Mouse (Mus musculus) CH12.LX (cell line): Measurements from ENCODE around the gene Ppp1r14a. TPM values are rescaled to one million over a fixed set of nuclear protein-coding genes. Genes with fewer than 3 reads are reported as not detected.

Experiments used
- DNase-seq: peaks from one replicate; pipeline ENCODE4 v3.0.0-alpha.2; 2013; ENCODE audit errors: extremely low read depth
- H3K27ac ChIP-seq: 2 replicates; pipeline ENCODE4 v1.5.1; 2012; ENCODE audit warnings: low read depth, mild to moderate bottlenecking, control low read depth, moderate library complexity; ENCODE audit not compliant: insufficient read depth
- H3K27me3 ChIP-seq: replicated peaks from 2 replicates; pipeline ENCODE3; 2012; ENCODE audit warnings: inconsistent platforms
- H3K36me3 ChIP-seq, 2 experiments: replicated peaks in 1 of 2; 2 replicates each; pipeline versions ENCODE3 to v1.6.1; 2012; ENCODE audit warnings: inconsistent platforms in 1 of 2, low read length in 1 of 2, mild to moderate bottlenecking in 1 of 2, mixed read lengths in 1 of 2, moderate library complexity in 1 of 2; ENCODE audit not compliant: control insufficient read depth in 1 of 2, insufficient read depth in 1 of 2
- H3K4me1 ChIP-seq, 2 experiments: 2 replicates each; pipeline ENCODE4 v1.6.1; 2012; ENCODE audit warnings: inconsistent platforms in 1 of 2, moderate library complexity in 1 of 2; ENCODE audit not compliant: insufficient read depth in 2 of 2, control insufficient read depth in 1 of 2
- H3K4me2 ChIP-seq: 2 replicates; pipeline ENCODE4 v1.6.1; 2012; ENCODE audit warnings: low read depth, mild to moderate bottlenecking, control low read depth; ENCODE audit not compliant: poor library complexity, insufficient read depth, severe bottlenecking
- H3K4me3 ChIP-seq, 3 experiments: fragments of 150-350 bp in 1 of 3; sonication (generic) in 1 of 3; replicated peaks in 1 of 3; 2 replicates each; pipeline versions ENCODE3 to v1.5.1; 2011 to 2012; ENCODE audit warnings: low read depth in 2 of 3, low read length in 2 of 3, mild to moderate bottlenecking in 2 of 3, moderate library complexity in 2 of 3, control low read depth in 1 of 3, improper control_type of control experiment in 1 of 3, inconsistent platforms in 1 of 3, mixed read lengths in 1 of 3; ENCODE audit not compliant: poor library complexity in 1 of 3
- H3K79me2 ChIP-seq: replicated peaks from 2 replicates; pipeline ENCODE4 v1.6.1; 2012; ENCODE audit warnings: mild to moderate bottlenecking, moderate library complexity; ENCODE audit not compliant: control insufficient read depth, poor library complexity, insufficient read depth, severe bottlenecking; ENCODE audit errors: extremely low read depth
- H3K9ac ChIP-seq: 2 replicates; pipeline ENCODE4 v1.6.1; 2012; ENCODE audit warnings: low read depth, mild to moderate bottlenecking, control low read depth, moderate library complexity; ENCODE audit not compliant: insufficient read depth
- H3K9me3 ChIP-seq: replicated peaks from 2 replicates; pipeline ENCODE3; 2012; ENCODE audit warnings: low read length, inconsistent platforms, mixed read lengths
- BHLHE40 ChIP-seq: IDR thresholded peaks from 2 replicates; pipeline ENCODE4 v1.6.1; 2011; ENCODE audit warnings: mild to moderate bottlenecking, low read depth, low read length, improper control_type of control experiment
- CHD2 ChIP-seq: IDR thresholded peaks from 2 replicates; pipeline ENCODE4 v1.6.1; 2011; ENCODE audit warnings: low read length, improper control_type of control experiment
- E2F4 ChIP-seq: IDR thresholded peaks from 2 replicates; pipeline ENCODE4 v1.6.1; 2011; ENCODE audit warnings: low read depth, low read length, improper control_type of control experiment; ENCODE audit not compliant: insufficient replicate concordance
- GABPA ChIP-seq: IDR thresholded peaks from 2 replicates; pipeline ENCODE4 v1.6.1; 2012; ENCODE audit warnings: low read depth, low read length, improper control_type of control experiment, inconsistent platforms; ENCODE audit not compliant: insufficient replicate concordance
- HCFC1 ChIP-seq: IDR thresholded peaks from 2 replicates; pipeline ENCODE4 v1.6.1; 2012; ENCODE audit warnings: low read depth, mild to moderate bottlenecking, inconsistent platforms, low read length, improper control_type of control experiment
- IRF4 ChIP-seq: IDR thresholded peaks from 2 replicates; pipeline ENCODE4 v1.6.1; 2014; ENCODE audit warnings: low read depth, mild to moderate bottlenecking, inconsistent platforms, low read length, improper control_type of control experiment
- JUND ChIP-seq: conservative IDR thresholded peaks from 2 replicates; pipeline ENCODE4 v1.6.1; 2011; ENCODE audit warnings: low read depth, low read length, improper control_type of control experiment
- KAT2A ChIP-seq: IDR thresholded peaks from 2 replicates; pipeline ENCODE4 v1.6.1; 2012; ENCODE audit warnings: low read length, improper control_type of control experiment, inconsistent platforms; ENCODE audit not compliant: insufficient replicate concordance
- MAX ChIP-seq: IDR thresholded peaks from 2 replicates; pipeline ENCODE4 v1.6.1; 2011; ENCODE audit warnings: low read length, improper control_type of control experiment
- MXI1 ChIP-seq: IDR thresholded peaks from 2 replicates; pipeline ENCODE4 v1.6.1; 2011; ENCODE audit warnings: mild to moderate bottlenecking, low read depth, low read length, improper control_type of control experiment
- MYC ChIP-seq: IDR thresholded peaks from 2 replicates; pipeline ENCODE4 v1.6.1; 2011; ENCODE audit warnings: low read depth, mild to moderate bottlenecking, improper control_type of control experiment, low read length
- PAX5 ChIP-seq: IDR thresholded peaks from 2 replicates; pipeline ENCODE4 v1.6.1; 2012; ENCODE audit warnings: low read length, inconsistent platforms, mixed read lengths
- POLR2AphosphoS2 ChIP-seq: IDR thresholded peaks from 2 replicates; pipeline ENCODE4 v1.6.1; 2011; ENCODE audit warnings: low read depth, low read length, improper control_type of control experiment
- RAD21 ChIP-seq: IDR thresholded peaks from 2 replicates; pipeline ENCODE4 v1.6.1; 2011; ENCODE audit warnings: low read depth, mild to moderate bottlenecking, low read length, improper control_type of control experiment, moderate library complexity
- RCOR1 ChIP-seq: conservative IDR thresholded peaks from 2 replicates; pipeline ENCODE4 v1.6.1; 2012; ENCODE audit warnings: low read depth, mild to moderate bottlenecking, inconsistent platforms, low read length, improper control_type of control experiment
- SMC3 ChIP-seq: IDR thresholded peaks from 2 replicates; pipeline ENCODE4 v1.6.1; 2011; ENCODE audit warnings: low read depth, low read length, improper control_type of control experiment
- TBP ChIP-seq: conservative IDR thresholded peaks from 2 replicates; pipeline ENCODE4 v1.6.1; 2011; ENCODE audit warnings: low read depth, low read length, improper control_type of control experiment
- UBTF ChIP-seq: IDR thresholded peaks from 2 replicates; pipeline ENCODE4 v1.6.1; 2012; ENCODE audit warnings: low read depth, mild to moderate bottlenecking, inconsistent platforms, low read length, improper control_type of control experiment, moderate library complexity
- ZKSCAN1 ChIP-seq: IDR thresholded peaks from 2 replicates; pipeline ENCODE4 v1.6.1; 2012; ENCODE audit warnings: low read depth, inconsistent platforms, low read length, improper control_type of control experiment, borderline replicate concordance
- ZMIZ1 ChIP-seq: IDR thresholded peaks from 2 replicates; pipeline ENCODE4 v1.6.1; 2012; ENCODE audit warnings: low read depth, mild to moderate bottlenecking, inconsistent platforms, low read length, improper control_type of control experiment
- ZNF384 ChIP-seq: IDR thresholded peaks from 2 replicates; pipeline ENCODE4 v1.6.1; 2012; ENCODE audit warnings: low read depth, low read length, improper control_type of control experiment, inconsistent platforms
- dilution Hi-C: fragments of 300-500 bp; cut with MboI; formaldehyde crosslinking; loops from 2 replicates; pipeline ENCODE4 v1.14.3; 2020; ENCODE audit warnings: low sequenced_read_pairs; ENCODE audit not compliant: extremely low pct_unique_long_range_greater_than_20kb, extremely low pct_ligation_motif_present
- in situ Hi-C: fragments of 300-500 bp; cut with MboI; formaldehyde crosslinking; loops from 3 replicates; pipeline ENCODE4 v1.14.3; 2019; ENCODE audit warnings: low sequenced_read_pairs, low pct_ligation_motif_present, low pct_unique_long_range_greater_than_20kb, mixed read lengths
- polyA plus RNA-seq: library from polyadenylated mRNA; unstranded; fragments of >175 nt; gene quantifications from 2 replicates; pipeline ENCODE4 v1.2.1, GENCODE M21; 2012; ENCODE audit warnings: low read depth; ENCODE audit not compliant: insufficient read length
- total RNA-seq, 2 experiments: library from RNA; depleted of rRNA; stranded (reverse); fragments of 300-350 nt in 1 of 2; fragments of >200 nt in 1 of 2; gene quantifications; 2 replicates each; pipeline ENCODE4 v1.2.3; 2012 to 2014

Ppp1r14a gene
- total and polyA plus RNA-seq, 3 experiments: not detected

DNA sequence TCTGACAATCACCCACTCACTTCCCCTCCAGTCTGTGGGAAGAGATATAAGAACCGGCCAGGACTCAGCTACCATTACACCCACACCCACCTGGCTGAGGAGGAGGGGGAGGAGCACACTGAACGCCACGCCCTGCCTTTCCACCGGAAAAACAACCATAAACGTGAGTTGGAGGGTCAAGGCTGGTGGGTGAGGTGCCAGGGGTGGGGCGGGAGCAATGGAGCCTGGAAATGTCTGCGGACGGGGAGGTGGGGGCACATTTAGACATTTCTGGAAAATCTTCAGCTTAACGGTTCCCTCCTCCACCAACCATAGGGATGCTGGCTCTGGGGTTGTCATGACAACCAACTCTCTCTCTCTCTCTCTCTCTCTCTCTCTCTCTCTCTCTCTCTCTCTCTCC lies 23.9 kb downstream of the Ppp1r14a start:
- peaks cover 2 to 25% of the 10 kb centered on the region in 2 experiments; a peak in 3 of 4 replicates for H3K4me1 ChIP-seq
- no peak overlapping the region for H3K4me2 ChIP-seq
- no peaks in the 10 kb centered on the region for H3K36me3 ChIP-seq
- no peaks in the 10 kb centered on the region for H3K9me3 ChIP-seq
- in situ Hi-C loops (no loop called here), dilution Hi-C loops (no loop called here)
- DNase-seq: no peak
- H3K79me2 ChIP-seq: no peaks in the 10 kb centered on the region
- TF ChIP-seq TBP (no peak), E2F4 (no peak), RCOR1 (no peak), POLR2AphosphoS2 (no peak), GABPA (no peak), SMC3 (no peak), CHD2 (no peak), HCFC1 (no peak), MYC (no peak), ZKSCAN1 (no peak), MAX (no peak), ZNF384 (no peak), JUND (no peak), MXI1 (no peak), BHLHE40 (no peak), PAX5 (no peak), RAD21 (no peak), UBTF (no peak), IRF4 (no peak)
- no peak overlapping the region for H3K27ac ChIP-seq
- peaks cover 54% of the 10 kb centered on the region for H3K27me3 ChIP-seq
- H3K9ac ChIP-seq: no peak overlapping the region
- H3K4me3 ChIP-seq: no peak overlapping the region

DNA sequence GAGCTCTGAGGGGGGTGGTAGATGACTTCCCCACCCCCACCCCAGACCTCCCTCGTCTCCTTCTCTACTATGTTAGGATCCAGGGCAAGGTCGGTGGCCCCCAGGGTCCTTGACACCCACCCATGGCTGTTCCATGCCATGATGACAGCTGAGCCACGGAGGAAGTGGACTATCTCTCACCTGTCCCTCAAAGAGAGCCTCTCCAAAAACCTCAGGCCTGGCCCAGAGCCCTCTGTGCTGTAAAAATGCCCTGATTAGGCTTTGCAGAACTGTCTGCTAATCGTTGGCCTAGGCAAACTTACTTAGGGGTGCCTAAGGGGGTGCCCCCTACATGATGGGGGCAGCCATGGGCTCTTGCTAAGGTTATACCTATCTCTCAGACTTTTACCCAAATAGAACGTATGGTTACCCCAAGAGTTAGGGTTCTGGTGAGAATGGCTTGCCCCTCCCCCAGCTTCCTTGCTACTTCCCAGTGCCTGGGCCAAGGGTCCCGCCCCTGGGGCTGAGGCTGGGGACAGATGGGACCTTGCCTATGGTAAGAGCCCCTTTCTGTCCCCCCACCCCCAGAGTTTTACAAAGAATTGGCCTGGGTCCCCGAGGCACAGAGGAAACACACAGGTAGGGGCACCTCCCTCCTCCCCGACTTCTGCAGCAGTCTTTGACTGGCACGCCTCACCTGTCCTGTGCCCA lies 24.6 kb downstream of the Ppp1r14a start:
- DNase-seq: no peak
- Histone ChIP-seq H3K9me3 (no peaks in the 10 kb centered on the region), H3K4me3 (no peak overlapping the region), H3K9ac (no peak overlapping the region), H3K36me3 (no peaks in the 10 kb centered on the region), H3K27me3 (peaks cover 47% of the 10 kb centered on the region), H3K27ac (no peak overlapping the region), H3K79me2 (no peaks in the 10 kb centered on the region), H3K4me1 (peaks cover 2 to 19% of the 10 kb centered on the region in 2 experiments; a peak in 3 of 4 replicates), H3K4me2 (no peak overlapping the region)
- TF ChIP-seq POLR2AphosphoS2 (no peak), IRF4 (no peak), ZMIZ1 (no peak), KAT2A (no peak), JUND (no peak), RCOR1 (no peak)
- in situ Hi-C loops: no loop called here
- dilution Hi-C loops: no loop called here
